Mouse (Mus musculus) kidney, embryonic 15.5 days (tissue): ENCODE data around the gene Msantd3. TPM values are rescaled to one million over a fixed set of nuclear protein-coding genes. Genes with fewer than 3 reads are reported as not detected.

ENCODE experiments used
- polyA plus RNA-seq: library from polyadenylated mRNA; unstranded; fragments of >200 nt; fragmentation: Nextera tagmentation; extraction: Ambion mirVana; gene quantifications from 2 replicates; pipeline ENCODE4 v1.2.1, GENCODE M21; 2015

Gene Msantd3
- polyA plus RNA-seq, 1 experiment from 2014 or later: 31.9 TPM

Other genes with a start within 250 kb of the Msantd3 start
- gene Tex10, start 66.5 kb upstream of the Msantd3 start, polyA plus RNA-seq: 56.9 and 57.1 TPM in 2 replicates
- gene Tmeff1, start 45.2 kb downstream of the Msantd3 start, polyA plus RNA-seq: 53.8 and 57.1 TPM in 2 replicates
- 1.4 and 3.2 TPM in 2 replicates for gene Cavin4, start 123.6 kb downstream of the Msantd3 start, polyA plus RNA-seq